Mouse (Mus musculus) kidney, adult 18-20 months (tissue): ENCODE results near the gene Tbkbp1.
"Not testable (repeated sequence)": the region's sequence is repeated elsewhere in the genome, so short reads cannot be mapped to it uniquely, and the experiment has no call there.

Source experiments
- DNase-seq: peaks from one replicate; pipeline ENCODE4 v3.0.0; 2021

Tbkbp1 gene

GRCm38 (mm10) chr11:97151343-97151801 is at the start of gene Tbkbp1:
TSS of gene Tbkbp1 (minus strand) at chr11:97151495.
- peak; percentile 31 for DNase-seq

DNA sequence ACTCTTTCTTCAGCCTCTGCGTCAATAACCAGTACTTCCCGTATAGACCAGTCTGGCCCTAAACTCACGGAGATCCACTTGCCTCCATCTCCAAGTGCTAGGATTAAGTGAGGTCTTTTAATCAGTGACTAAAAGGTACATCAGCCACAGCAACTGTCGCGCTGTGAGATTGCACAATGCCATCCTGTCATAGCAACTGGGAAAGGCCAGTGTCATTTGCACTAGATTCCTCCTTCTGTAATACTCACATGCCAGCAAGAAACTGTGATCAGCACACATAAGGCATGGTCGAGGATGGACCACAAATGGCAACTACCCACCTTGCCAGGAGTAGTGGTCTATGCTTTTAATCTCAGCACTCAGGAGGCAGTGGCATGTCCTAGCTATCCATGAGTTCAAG is 48.2 kb upstream of the Tbkbp1 start:
- DNase-seq, result no peak

DNA sequence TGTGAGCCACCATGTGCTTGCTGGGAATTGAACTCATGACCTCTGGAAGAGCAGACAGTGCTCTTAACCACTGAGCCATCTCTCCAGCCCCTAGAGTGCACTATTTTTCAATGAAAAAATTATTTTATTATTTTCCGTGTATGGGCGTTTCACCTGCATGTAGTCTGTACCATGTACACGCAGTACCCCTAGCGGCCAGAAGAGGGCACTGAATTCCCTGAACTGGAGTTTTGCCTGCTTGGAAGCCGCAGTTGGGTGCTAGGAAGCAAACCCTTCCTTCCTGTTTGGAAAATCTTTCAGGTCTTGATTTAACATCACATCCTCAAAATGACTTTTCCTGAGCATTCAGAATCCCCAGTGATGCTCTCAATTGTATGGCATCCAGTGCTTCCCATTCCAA is 47.3 kb upstream of the Tbkbp1 start:
- DNase-seq, result peak; percentile 71

DNA sequence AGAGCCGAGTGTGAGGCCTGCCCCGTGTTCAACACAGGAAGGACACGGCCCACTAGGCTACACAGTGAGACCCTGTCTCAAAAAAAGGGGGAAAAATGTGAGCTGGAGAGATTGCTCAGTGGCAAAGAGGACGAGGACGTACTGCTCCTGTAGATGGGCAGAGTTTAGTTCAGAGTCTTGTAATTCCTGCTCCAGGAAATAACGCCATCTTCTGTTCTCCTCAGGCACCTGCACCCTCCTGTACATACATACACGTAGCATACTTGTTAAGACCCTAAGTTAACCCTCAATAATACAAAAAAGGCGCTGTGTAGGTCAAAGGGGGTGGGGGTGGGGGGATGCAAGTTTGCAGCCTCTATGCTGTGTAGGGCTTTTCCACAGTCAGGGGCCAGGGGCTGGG is 45.7 kb upstream of the Tbkbp1 start:
- DNase-seq, result no peak

- DNase-seq, result peak; percentile 23
Measured at GRCm38 (mm10) chr11:97196541-97196940, 45.2 kb upstream of the Tbkbp1 start.

GRCm38 (mm10) chr11:97192621-97192951 is 41.3 kb upstream of the Tbkbp1 start:
- DNase-seq, result no peak

DNA sequence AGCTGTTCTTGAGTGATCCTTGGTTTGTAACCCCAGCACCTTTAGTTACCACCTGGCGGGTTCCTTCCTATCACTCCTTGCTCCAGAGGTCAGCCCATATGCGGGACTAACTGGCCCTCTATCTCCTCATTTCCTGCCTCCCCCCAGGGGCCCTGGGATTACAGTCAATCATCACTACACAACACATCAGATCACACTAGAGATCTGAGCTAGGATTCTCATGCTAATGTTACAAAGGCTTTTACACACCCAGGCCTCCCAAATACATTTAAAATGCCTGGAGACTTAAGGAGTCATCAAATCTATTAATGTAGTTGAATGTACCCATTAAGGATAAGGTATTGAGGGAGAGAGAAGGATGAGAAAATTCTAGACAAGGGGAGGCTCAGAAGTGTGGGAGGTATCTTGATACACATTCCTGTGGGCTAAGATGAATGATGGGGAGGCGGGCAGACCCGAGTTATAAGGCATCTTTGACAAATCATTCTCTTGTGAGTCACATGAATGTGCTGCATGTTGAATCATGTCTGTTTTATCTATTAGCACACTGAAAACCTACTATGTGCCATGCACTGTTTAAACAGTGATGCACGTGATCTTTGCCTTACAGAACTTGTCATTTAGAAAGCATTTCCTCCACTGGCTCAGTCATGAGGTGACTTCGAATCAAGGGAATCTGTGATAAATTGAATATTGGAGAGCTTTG is 40.8 kb upstream of the Tbkbp1 start:
- no peak for DNase-seq

- DNase-seq, result no peak
Measured at GRCm38 (mm10) chr11:97190992-97191391, 39.7 kb upstream of the Tbkbp1 start.

- not testable (repeated sequence) for DNase-seq
Measured at GRCm38 (mm10) chr11:97189645-97190044, 38.4 kb upstream of the Tbkbp1 start.

DNA sequence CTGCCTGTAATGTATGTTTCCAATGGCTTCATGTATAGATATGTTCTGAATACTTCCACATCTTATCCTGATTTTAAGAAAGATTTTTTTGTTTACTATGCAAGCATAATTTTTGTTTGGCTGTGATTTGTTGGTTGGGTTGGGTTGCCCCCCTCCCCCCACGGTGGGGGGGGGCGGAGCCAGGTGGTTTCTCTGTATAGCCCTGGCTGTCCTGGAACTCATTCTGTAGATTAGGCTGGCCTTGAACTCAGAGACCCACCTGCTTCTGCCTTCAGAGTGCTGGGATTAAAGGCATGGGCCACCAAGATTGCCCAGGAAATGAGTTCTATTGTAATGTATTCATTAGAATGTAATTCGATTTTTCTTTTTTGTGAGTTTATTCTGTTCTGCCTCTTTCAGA is 37.9 kb upstream of the Tbkbp1 start:
- no peak for DNase-seq

DNA sequence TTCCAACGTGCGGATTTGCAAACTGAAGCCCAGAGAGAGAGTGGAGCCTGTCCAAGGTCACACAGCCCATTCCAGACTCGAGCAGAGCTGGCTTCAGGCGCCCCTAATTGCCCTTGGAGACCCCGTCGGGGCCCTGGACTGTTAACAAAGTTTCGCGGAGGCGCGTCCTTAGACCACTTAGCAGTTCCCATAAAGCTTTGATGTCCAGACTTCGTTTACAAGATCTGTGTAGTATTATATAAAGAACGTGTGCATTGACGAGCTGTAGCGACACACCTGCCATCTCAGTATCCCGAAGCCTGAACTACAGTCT is 37.3 kb upstream of the Tbkbp1 start:
- DNase-seq, result no peak

DNA sequence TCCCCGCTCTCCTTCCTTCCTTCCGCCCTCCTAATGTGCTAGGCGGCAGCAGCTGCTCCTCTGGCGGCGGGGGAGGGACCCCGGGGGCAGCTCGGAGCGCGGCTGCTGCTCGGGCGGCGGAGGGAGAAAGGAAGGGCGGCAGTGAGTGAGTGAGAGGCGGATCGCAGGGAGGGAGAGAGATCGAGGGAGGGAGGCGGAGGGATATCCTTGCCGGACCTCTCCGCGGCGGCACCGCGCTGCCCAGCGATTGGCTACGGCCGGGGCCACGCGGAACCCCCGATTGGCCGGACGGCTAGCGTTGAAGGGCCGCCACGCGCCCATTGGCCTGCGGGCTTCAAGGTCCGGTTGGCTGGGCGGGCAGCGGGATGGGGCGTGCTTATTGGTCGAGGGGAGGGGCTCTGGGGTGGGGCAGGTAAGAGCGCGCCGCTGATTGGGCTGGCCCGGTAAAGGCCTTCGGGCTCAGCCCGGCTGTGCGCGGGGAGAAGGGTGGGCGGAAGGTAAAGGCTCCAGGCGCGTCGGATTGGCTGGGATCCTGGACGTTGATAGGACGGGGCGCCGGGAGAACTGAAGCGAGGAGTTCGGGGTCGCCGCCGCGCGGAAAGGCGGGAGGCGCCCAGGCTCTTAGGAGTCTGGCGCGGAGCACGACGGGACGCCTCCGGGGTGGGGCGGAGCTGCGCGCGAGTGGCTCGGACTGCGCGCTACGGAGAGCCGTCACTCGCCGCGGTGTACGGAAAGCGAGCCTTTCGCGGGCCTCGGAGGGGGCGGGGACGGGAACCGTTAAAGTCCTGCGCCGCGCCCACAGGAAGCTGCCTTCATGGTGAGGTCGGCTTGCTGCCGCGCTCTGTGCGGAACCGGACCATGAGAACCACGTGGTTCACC is 36.7 kb upstream of the Tbkbp1 start, which contains the start of gene Kpnb1:
Gene Kpnb1 (minus strand): TSS at position 118 of the 879 bp plus-strand sequence.
- DNase-seq, result peak; percentile 96

DNA sequence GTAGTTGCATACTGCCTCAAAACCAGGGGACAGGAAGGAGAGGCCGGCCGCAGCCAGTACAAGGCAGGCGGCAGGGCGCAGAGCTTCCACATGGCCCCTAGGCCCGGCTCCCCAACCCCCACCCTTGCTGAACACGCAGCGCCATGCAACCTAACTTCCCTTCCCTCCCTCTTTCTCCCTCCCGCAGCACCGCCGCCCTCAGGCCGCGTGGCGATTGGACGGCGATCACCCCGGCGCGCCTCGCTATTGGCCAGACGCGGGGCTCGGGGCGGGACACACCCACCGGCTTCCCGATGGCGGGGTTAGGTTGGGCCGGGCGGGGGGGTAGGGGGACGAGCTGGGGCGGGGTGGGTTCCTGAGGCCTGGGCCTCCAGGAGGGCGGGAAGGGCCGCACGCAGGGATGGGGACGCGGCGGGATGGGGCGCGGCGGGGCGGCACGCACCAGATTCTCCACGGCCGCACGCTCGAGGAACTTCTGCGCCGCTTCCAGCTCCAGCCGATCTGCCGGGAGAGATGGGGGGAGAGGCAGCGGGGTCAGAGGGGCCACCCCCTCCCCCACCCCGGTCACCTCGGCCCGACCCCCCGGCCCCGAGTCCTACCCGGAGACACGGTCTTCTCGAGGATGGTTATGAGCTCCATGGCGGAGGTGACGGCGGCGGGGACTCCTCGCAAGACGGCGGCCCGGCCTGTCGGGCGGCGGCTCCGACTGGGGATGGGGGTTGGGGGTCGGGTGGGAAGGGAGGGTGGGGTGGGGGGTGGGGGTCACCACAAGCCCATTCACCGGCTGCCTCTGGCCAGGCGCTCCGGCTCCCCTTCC is 35.9 kb upstream of the Tbkbp1 start:
- peak; percentile 96 for DNase-seq

DNA sequence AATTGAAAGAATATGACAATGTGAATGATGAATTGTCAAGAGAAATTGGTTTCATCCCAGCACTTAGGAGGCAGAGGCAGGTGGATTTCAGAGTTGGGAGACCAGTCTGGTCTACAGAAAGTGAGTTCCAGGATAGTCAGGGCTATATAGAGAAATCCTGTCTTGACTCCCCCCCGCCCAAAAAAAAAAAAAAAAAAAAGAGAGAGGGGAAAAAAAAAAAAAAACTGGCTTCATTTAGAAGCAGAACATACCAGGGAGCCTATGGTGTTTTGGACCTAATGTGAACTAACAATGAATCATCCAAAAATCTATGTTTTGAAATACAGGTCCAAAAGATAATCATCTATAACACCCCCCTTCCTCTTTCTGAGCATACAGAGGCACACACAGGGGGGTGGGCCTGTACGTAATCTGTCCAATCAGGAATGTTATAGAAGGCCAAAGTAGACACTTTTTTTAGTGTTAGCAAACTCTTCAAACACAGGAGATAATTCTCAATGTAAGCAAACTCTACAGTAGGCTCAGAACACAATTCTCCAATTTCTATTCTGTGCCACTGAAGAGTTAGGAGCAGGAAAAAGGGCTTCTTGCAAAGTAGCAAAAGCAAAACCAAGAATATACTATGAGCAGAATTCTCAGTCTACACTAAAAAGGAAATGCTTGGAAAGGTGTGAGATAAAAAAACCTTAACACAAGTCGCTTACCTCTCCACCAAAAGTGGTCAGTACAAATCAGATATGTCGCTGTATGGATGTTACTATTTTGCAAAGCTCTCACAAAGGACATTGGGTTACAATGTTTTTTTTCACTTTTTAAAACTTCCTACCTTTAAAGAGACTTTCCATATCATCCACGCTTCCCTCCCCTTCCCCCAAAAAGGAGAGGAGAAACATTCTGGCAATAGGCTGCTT is 34.7 kb upstream of the Tbkbp1 start:
- DNase-seq, result no peak

DNA sequence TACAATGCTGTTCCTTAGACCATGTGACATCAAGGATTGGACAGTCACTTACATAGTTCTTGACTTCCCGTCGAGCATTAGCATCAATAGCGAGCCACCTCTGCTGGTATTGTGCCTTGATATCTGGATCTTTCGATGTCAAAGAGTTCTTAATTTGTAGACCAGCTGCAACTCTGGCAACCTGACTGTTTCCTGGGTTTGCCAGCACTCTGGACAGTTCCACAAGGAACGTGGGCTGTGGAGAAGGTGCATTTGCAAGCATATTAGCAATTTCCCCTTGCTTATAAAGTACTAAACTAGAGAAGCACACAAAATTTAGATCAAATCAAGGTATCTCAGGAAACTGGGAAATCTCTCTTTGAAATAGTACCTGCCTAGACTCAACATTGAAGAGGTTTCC is 33.6 kb upstream of the Tbkbp1 start:
- no peak for DNase-seq

GRCm38 (mm10) chr11:97182446-97182845 is 31.2 kb upstream of the Tbkbp1 start:
- peak; percentile 6 for DNase-seq

- no peak for DNase-seq
Measured at GRCm38 (mm10) chr11:97181061-97181460, 29.8 kb upstream of the Tbkbp1 start.

GRCm38 (mm10) chr11:97178198-97178597 is 26.9 kb upstream of the Tbkbp1 start:
- DNase-seq, result no peak

- peak; percentile 47 for DNase-seq
Measured at GRCm38 (mm10) chr11:97176851-97177250, 25.6 kb upstream of the Tbkbp1 start.

DNA sequence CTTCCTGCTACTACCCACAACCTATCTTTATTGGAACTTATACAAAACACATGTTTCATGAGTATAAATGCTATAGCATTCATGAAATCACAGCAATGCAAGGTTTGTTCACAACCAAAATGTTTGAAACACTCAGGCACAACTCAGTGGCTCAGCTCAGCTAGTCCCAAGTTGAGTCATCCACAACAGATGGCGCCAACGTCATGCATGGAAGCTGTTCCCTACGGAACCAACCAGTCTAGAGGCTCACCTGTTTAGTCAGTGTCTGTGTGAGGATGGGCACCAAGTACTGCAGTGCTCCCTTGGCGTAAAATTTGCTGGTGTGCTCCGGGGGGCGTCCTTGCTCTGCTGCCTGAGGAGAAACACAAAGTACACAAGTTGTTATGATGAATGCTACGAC is 24.2 kb upstream of the Tbkbp1 start:
- no peak for DNase-seq

DNA sequence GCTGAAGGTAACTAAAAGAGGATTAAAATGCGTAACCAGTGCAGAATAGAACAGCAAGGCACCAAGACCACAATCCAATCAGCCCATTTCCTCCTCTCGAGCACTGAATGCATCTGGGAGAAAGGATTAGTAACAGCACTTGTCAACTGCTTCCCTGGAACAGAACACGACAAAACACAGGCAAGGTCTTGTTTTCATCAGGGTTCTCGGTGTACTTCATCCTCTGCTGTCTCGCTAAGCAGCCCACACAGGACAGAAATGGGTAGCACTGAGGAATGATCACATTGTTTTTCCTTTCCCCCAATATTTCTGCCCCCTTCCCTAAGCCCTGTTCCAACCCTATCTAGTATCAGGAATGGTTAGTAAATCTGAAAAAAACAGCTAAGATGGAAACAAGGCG is 9.0 kb upstream of the Tbkbp1 start:
- DNase-seq, result no peak

GRCm38 (mm10) chr11:97156999-97157398 is 5.7 kb upstream of the Tbkbp1 start:
- no peak for DNase-seq
